Mouse (Mus musculus) heart, adult 8-10 months (tissue): ENCODE data around the gene Gm6525. TPM values are rescaled to one million over a fixed set of nuclear protein-coding genes. Genes with fewer than 3 reads are reported as not detected.

Experiments
- DNase-seq: peaks from one replicate; pipeline ENCODE4 v3.0.0; 2022; ENCODE audit warnings: low spot score
- total RNA-seq, 4 experiments: library from RNA; stranded (reverse); gene quantifications; 2 replicates each; pipeline ENCODE4 v1.2.4; 2022

Gene Gm6525
- total RNA-seq, 4 experiments from 2014 or later = not detected

GRCm38 (mm10) chr3:84211340-84211875 lies 37.5 kb downstream of the Gm6525 start:
- no peak for DNase-seq

- DNase-seq = no peak
Observed at GRCm38 (mm10) chr3:84214501-84214900, 40.6 kb downstream of the Gm6525 start.

DNA sequence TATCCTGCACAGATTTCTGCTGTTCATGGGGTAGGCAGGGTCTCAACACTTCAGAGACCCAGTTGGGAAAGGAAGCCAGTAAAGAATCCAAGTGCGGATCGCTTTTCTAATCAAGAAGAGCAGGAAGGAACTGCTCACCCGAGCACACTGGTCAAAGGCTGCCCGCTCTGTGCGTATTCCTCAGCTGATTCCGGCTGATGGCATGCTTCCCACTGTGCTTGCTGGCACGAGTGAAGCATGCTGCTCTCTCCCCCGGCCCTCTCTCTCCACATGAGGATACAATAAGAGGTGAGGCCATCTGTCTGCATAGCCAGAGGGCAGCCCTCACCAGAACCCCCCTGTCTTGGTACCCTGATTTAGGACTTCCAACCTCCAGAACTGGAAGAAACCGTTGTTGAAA lies 41.3 kb downstream of the Gm6525 start:
- DNase-seq = no peak

DNA sequence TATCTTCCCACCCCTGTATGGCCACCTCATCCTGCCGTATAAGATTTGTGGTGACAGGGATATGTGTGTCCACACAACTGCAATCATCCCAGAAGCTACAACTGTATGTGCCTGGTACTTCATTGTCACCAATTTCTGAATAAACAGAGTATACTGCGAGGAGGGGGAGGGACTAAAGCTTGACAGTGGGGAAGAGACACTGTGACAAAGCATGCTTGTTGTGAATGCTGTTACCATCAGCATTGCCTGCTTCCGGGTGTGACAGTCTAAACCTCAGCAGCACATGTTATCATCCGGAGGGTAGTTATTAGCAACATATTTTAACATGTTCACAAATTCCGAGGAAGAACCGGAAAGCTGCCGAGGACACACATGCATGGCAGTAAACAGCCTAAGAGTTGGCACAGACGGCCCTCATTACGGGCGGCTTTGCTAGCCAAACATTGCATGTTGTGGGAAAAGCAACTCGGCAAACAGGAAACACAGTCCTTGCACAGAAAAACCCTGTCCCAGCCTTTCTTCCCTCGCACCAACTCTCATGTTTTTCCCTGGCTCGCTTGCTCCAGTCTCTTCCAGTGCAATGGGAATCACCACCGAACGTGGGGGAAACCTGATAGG lies 41.9 kb downstream of the Gm6525 start:
- no peak for DNase-seq

DNA sequence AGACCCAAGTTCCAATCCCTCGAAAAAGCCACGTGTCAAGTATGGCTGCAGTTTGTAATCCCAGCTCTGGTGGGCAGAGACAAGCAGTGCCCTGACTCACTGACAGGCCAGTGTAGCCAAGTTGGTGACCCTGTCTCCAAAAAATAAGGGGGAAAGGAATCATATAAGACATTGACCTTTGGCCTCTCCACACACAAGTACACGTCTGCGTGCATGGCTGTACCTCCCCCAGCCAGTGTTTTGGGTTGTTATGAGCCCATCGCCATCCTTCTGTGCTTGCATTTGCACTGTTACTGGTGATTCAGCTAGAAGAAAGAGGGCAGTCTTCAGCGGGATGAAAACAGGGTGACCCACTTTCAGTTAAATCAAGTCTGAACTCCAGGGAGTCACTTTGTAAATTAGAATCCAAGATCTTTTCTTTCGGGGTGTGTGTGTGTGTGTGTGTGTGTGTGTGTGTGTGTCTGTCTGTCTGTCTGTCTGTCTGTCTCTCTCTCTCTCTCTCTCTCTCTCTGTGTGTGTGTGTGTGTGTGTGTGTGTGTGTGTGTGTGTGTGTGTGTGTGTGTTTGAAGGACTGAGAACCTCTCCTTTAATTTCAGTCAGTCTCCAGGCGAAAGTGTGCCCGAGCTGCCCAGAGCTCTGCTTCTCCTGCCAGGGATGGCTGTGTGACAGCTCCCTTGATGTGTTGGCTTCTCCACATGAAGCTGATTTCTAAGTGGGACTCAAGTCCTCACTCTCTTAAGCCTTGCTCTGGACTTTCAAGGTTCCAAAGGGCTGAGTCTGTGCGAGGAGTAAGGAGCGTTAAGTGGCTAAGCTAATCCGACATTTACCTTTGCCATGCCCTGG lies 43.4 kb downstream of the Gm6525 start:
- DNase-seq = no peak

DNA sequence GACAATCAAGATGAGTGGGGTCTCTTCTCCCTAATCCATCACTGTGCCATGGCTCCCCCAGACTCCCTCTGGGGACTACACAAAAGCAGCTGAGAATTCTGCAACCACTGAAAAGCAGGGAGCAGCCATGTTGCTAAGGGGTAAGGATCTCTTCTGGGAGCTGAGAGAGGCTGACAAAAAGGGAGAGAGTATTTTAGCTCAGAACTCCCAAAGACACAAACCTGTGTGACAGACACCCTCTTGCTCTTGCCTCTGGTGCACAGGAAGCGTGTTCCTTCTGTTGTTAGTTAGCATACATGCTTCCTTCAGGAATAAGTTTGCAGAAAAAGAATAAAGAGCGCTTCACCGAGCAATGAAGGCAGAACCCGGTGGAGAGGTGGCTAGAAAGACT lies 44.1 kb downstream of the Gm6525 start:
- no peak for DNase-seq

DNA sequence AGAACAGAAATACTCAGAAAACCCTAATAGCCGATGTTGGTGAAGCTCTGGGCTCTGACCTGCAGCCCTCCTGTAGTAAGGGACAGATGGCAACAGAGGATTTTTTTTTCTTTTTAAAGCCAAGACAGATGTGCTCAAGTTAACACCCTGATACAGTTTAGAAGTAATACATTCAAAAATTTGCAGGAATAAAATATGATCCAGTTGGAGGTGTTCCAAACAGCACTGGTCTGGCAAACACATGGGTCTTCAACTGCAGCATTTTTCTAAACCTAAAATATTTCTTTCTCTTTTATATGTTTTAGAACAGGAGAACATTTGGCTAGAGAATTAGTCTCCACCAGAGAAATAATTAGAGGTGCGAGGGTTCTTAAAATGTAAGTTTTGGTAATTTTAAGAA lies 44.6 kb downstream of the Gm6525 start:
- no peak for DNase-seq

DNA sequence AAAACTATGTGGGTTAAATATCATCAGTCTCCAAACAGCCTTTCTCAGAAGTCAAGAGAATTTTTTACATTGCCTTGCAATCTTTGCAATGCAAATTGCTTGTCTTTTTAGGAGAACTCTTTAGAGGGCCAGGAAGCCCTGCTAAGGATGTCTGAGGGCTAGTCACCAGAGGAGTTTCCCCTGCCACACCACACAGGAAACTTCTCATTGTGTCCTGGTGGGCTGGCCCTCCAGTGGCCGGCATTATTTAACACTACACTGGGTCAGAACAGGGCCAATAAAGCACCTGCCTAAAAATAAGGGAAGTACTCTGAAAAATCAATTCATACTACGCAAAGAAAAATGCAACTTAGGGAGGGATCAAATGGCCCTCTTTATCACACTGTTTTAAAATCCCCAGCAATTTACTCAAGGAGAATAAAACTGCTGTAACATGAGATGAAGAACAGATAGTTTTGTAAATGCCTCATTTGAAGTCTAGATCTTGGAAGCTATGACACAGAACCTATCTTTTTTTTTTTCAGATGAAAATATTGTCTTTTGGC lies 45.3 kb downstream of the Gm6525 start:
- peak; percentile 14 for DNase-seq

GRCm38 (mm10) chr3:84219720-84220273 lies 45.9 kb downstream of the Gm6525 start:
- DNase-seq = no peak

- DNase-seq = no peak
Observed at GRCm38 (mm10) chr3:84220326-84220725, 46.4 kb downstream of the Gm6525 start.

- peak; percentile 57 for DNase-seq
Observed at GRCm38 (mm10) chr3:84220748-84221147, 46.8 kb downstream of the Gm6525 start.

Other genes with a start within 250 kb of the Gm6525 start
- gene Tmem131l, start 133.9 kb upstream of the Gm6525 start, total RNA-seq = 10 to 100 TPM; 17.6 to 25.0 (median 21.0) TPM
- gene Mnd1, start 18.3 kb upstream of the Gm6525 start, total RNA-seq = 1 to 10 TPM; 1.9 to 3.4 (median 2.3) TPM
- 1 to 10 TPM; 4.9 to 8.2 (median 6.7) TPM for gene Trim2, start 132.8 kb downstream of the Gm6525 start, total RNA-seq